Mouse (Mus musculus) megakaryocyte, embryonic 14.5 days (primary cell): ENCODE measurements around the gene Grip1.

Experiments used
- FLI1 ChIP-seq: IDR thresholded peaks from 2 replicates; pipeline ENCODE4 v1.6.1; 2012; ENCODE audit warnings: low read length, inconsistent platforms, mixed read lengths
- GATA1 ChIP-seq: IDR thresholded peaks from 3 replicates; pipeline ENCODE4 v1.6.1; 2012; ENCODE audit warnings: mixed read lengths, low read length, inconsistent platforms, borderline replicate concordance

DNA sequence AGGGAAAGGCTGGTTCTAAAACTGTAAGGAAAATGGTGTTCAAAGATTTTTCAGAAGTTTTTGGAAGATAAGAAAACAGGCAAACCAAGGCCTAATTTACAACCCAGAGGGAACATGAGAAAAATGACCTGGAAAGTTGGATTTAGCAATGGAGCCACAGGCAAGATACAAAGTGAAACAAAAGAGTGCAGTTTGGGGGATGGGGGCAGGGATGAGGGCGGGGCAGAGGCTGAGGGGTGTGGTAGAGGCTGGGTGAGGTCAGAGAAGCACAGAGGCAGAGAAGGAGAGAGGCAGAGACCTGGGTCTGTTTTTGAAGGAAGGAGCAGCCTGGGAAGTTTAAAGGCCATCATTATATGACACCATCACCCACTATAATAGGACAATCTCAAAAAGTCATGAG is 377.5 kb downstream of the Grip1 start:
- TF ChIP-seq GATA1 (no peak), FLI1 (no peak)
